Mouse (Mus musculus) activated CD4-positive, CD25-positive, alpha-beta regulatory T cell, adult 4 months (primary cell): ENCODE measurements at regions not wholly inside any gene's neighbourhood (a gene's known extent, or its start where the extent isn't known, plus 50 kb on each side); places are given as distances from the start of the nearest gene placed in this dataset.
"Not testable (repeated sequence)": the region's sequence is repeated elsewhere in the genome, so short reads cannot be mapped to it uniquely, and the experiment has no call there.

ENCODE experiments used
- ATAC-seq: one replicate; pipeline ENCODE4 v1.8.0; 2017

- no peak for ATAC-seq
Observed at GRCm38 (mm10) chr6:144940871-144941380, 135.1 kb downstream of the Bcat1 start.

GRCm38 (mm10) chr6:144938613-144939236 lies 137.3 kb downstream of the Bcat1 start:
- no peak for ATAC-seq

GRCm38 (mm10) chr6:144937211-144937610 lies 138.8 kb downstream of the Bcat1 start:
- ATAC-seq = no peak

GRCm38 (mm10) chr6:144933722-144934235 lies 142.2 kb downstream of the Bcat1 start:
- ATAC-seq = no peak

GRCm38 (mm10) chr6:144932402-144932801 lies 143.6 kb downstream of the Bcat1 start:
- ATAC-seq = no peak

GRCm38 (mm10) chr6:144929959-144930358 lies 146.0 kb downstream of the Bcat1 start:
- ATAC-seq = no peak

- ATAC-seq = no peak
Observed at GRCm38 (mm10) chr6:144929262-144929855, 146.6 kb downstream of the Bcat1 start.

GRCm38 (mm10) chr6:144927599-144927998 lies 145.8 kb upstream of the Sox5 start:
- no peak for ATAC-seq

- no peak for ATAC-seq
Observed at GRCm38 (mm10) chr6:144922762-144923161, 141.0 kb upstream of the Sox5 start.

GRCm38 (mm10) chr6:144919750-144920149 lies 138.0 kb upstream of the Sox5 start:
- peak; percentile 82 for ATAC-seq

GRCm38 (mm10) chr6:144917128-144917527 lies 135.4 kb upstream of the Sox5 start:
- no peak for ATAC-seq

- ATAC-seq = no peak
Observed at GRCm38 (mm10) chr6:144911781-144912180, 130.0 kb upstream of the Sox5 start.

- ATAC-seq = no peak
Observed at GRCm38 (mm10) chr6:144910392-144910791, 128.6 kb upstream of the Sox5 start.

GRCm38 (mm10) chr6:144908646-144909045 lies 126.9 kb upstream of the Sox5 start:
- no peak for ATAC-seq

- ATAC-seq = peak; percentile 70
Observed at GRCm38 (mm10) chr6:144903156-144903555, 121.4 kb upstream of the Sox5 start.

GRCm38 (mm10) chr6:144902267-144902995 lies 120.7 kb upstream of the Sox5 start:
- ATAC-seq = peak; percentile 86

- peak; percentile 22 for ATAC-seq
Observed at GRCm38 (mm10) chr6:144901825-144902224, 120.0 kb upstream of the Sox5 start.

- not testable (repeated sequence) for ATAC-seq
Observed at GRCm38 (mm10) chr6:144900858-144901257, 119.1 kb upstream of the Sox5 start.

GRCm38 (mm10) chr6:144897526-144897925 lies 115.7 kb upstream of the Sox5 start:
- no peak for ATAC-seq

- ATAC-seq = no peak
Observed at GRCm38 (mm10) chr6:144890914-144891313, 109.1 kb upstream of the Sox5 start.

GRCm38 (mm10) chr6:144890166-144890565 lies 108.4 kb upstream of the Sox5 start:
- ATAC-seq = no peak

- ATAC-seq = no peak
Observed at GRCm38 (mm10) chr6:144883117-144883516, 101.3 kb upstream of the Sox5 start.

- ATAC-seq = no peak
Observed at GRCm38 (mm10) chr6:144880098-144880497, 98.3 kb upstream of the Sox5 start.
